Mouse (Mus musculus) gastrocnemius, adult 2 months (tissue): ENCODE measurements at regions not wholly inside any gene's neighbourhood (a gene's known extent, or its start where the extent isn't known, plus 50 kb on each side); places are given as distances from the start of the nearest gene placed in this dataset.

Experiments
- DNase-seq: peaks from one replicate; pipeline ENCODE4 v3.0.0; 2022
- H3K27ac ChIP-seq: fragments of 200-600 bp; 2 replicates; pipeline ENCODE4 v1.8.1; 2022; ENCODE audit warnings: mild to moderate bottlenecking
- H3K4me3 ChIP-seq: fragments of 200-600 bp; 2 replicates; pipeline ENCODE4 v1.8.1; 2022; ENCODE audit warnings: mild to moderate bottlenecking, moderate library complexity
- CTCF ChIP-seq: fragments of 200-600 bp; IDR thresholded peaks from 2 replicates; pipeline ENCODE4 v1.8.1; 2022; ENCODE audit warnings: antibody characterized with exemption, mild to moderate bottlenecking, moderate library complexity
- intact Hi-C: fragments of 180-260 bp; cut with DNase I; formaldehyde crosslinking; loops from one replicate; pipeline ENCODE4 v1.15.1; 2025

DNA sequence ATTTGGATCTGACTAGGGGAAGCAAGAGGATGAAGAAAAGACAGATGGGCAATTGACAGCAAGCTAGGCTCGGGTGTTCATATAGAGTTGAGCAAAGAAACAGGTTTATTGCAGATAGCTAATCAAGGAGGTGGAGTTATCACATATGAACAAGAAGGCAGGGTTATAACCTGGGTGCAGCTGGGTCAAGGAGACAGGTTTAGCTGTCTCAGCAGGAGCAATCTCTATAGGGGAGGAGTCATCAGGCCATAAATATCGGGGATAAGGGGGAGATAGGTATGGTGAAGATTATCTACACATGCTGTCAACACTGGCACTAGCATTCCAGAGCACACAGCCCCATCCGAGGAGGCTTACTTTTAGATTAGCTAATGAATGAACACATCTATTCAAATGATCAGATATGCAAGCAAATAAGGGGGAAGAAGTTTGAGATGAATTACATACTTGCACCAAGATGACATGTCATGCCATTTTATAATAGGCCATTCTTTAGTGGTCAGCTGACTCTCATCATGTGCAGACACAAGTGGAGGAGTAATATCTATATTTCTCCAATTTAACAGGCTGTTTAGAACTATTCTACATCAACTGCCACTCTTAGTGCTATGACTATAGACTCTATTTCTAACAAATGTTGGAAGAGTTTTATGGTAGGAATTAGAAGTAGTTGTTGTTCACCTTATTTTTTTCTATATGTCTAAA, 76.9 kb downstream of the Lhx9 start:
- intact Hi-C loops = no loop called here
- no peak overlapping the region for H3K27ac ChIP-seq
- TF ChIP-seq CTCF = no peak
- no peak for DNase-seq
- H3K4me3 ChIP-seq = no peak overlapping the region

DNA sequence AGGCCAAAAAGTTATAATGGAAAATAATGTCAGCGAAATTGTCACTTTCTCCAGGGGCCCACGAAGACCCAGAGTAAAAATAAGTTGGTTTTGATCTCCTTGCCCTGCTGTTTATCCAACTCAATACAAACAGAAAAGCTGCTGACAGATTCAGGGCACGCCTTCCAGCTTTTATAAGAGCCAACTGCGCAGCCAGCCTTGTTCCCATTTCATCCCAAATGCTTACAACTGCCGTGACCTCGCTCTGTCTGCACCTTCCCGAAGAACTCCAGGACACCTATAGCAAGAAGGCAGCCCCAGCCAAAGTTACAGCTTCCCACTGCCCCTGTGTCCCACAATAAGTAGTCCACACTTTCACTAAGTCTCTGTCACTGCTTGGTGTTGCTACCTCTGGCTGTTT, 85.5 kb downstream of the Lhx9 start:
- Histone ChIP-seq H3K27ac (no peak overlapping the region), H3K4me3 (no peak overlapping the region)
- TF ChIP-seq CTCF = no peak
- intact Hi-C loops = no loop called here
- no peak for DNase-seq

DNA sequence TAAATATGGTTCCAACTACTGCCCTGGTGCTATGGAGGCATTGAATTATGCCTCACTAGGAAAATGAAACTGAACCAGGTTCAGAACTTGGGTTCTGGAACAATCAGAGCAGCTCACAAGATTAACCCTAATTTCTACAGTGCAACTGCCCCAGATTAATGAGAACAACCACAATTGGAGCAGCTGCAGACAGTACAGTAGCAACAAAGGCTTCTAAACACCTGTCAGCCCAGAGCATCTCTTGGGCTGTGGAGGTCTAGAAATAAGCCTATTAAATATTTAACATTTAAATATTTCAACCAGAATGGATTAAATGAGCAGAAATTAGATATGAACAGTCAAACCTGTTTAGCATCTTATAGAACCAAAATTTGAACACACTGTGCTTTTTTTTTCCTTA, 90.6 kb downstream of the Lhx9 start:
- TF ChIP-seq CTCF = no peak
- no peak for DNase-seq
- Histone ChIP-seq H3K4me3 (no peak overlapping the region), H3K27ac (no peak overlapping the region)
- intact Hi-C loops = loop anchor here (10.0 kb wide), 1 partner anchor 343 kb away; no protein-coding TSS in a partner anchor

GRCm38 (mm10) chr1:138733308-138733707, 113.4 kb upstream of the Nek7 start:
- no peak for TF ChIP-seq CTCF
- intact Hi-C loops = no loop called here
- no peak overlapping the region for H3K4me3 ChIP-seq
- no peak overlapping the region for H3K27ac ChIP-seq
- no peak for DNase-seq

DNA sequence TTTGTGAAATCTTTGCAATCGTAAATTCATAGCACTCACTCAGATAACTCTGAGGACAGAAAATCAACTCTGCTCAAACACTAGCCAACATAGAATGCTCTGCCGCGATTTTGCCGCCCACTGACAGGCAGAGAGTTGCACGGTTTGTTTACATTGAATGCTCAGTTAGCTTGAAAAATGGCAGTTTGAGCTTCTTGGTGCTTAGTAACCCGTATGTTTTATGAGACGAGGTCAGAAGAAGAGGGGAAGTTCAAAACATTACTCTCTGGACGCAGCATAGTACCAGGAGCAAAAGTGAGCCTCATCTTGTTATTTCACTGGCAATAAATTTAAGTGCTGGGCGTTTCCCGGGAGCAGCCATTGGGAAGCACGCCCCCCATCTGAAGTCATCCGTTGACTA, 111.1 kb upstream of the Nek7 start:
- H3K4me3 ChIP-seq = no peak overlapping the region
- DNase-seq = no peak
- TF ChIP-seq CTCF = no peak
- no peak overlapping the region for H3K27ac ChIP-seq
- intact Hi-C loops = no loop called here

GRCm38 (mm10) chr1:138729089-138729699, 109.3 kb upstream of the Nek7 start:
- Histone ChIP-seq H3K27ac (no peak overlapping the region), H3K4me3 (no peak overlapping the region)
- no peak for TF ChIP-seq CTCF
- intact Hi-C loops = no loop called here
- DNase-seq = no peak

DNA sequence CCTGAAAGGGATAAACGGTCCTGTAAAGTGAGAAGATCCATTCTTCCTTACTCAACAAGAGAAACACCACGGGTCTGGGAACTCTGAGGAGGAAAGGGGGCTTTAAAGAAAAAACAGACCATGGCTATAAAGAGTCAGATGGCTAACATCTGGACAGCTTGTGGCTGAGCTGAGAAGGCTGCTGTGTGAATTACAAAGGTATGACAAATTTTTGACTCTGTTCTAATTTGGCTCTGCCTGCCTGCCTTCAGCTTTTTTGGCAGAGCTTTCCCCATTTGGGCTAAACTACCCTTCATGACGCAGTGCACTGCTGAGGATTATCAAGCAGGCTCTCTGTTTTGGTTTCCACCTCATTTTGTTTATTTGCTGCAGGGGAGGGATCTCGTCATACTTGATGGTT, 100.8 kb upstream of the Nek7 start:
- H3K27ac ChIP-seq = no peak overlapping the region

DNA sequence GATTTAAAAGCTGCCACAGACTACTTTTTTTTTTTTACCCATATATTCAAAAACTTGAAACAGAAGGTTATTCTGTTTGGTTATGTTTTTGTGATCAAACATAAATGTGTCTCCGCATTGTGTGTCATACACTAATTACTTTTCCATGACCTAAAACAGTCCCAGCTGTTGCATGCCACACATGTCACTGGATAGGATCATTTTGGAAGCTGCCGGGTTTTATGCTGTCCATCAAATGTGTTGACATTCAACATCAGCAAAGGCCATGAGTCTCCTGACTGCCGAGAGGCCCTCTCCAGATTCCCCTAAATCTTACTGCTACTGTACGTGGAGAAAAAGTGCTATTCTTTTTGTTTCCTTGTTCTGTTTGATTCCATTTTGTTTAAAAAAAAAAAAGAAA, 99.4 kb upstream of the Nek7 start:
- intact Hi-C loops = no loop called here
- no peak overlapping the region for H3K27ac ChIP-seq
- H3K4me3 ChIP-seq = no peak overlapping the region
- TF ChIP-seq CTCF = no peak
- no peak for DNase-seq

More for the DNA sequence above, 100.8 kb upstream of the Nek7 start:
- no peak for TF ChIP-seq CTCF
- H3K4me3 ChIP-seq = no peak overlapping the region
- no peak for DNase-seq
- intact Hi-C loops = no loop called here

- Histone ChIP-seq H3K4me3 (no peak overlapping the region), H3K27ac (no peak overlapping the region)
- intact Hi-C loops = no loop called here
- no peak for TF ChIP-seq CTCF
- DNase-seq = no peak
Observed at GRCm38 (mm10) chr1:138716991-138717390, 97.0 kb upstream of the Nek7 start.

GRCm38 (mm10) chr1:138715162-138715561, 95.2 kb upstream of the Nek7 start:
- Histone ChIP-seq H3K4me3 (no peak overlapping the region), H3K27ac (no peak overlapping the region)
- DNase-seq = no peak
- intact Hi-C loops = no loop called here
- TF ChIP-seq CTCF = peak; percentile 32; the same call in 1 of the 2 replicates

DNA sequence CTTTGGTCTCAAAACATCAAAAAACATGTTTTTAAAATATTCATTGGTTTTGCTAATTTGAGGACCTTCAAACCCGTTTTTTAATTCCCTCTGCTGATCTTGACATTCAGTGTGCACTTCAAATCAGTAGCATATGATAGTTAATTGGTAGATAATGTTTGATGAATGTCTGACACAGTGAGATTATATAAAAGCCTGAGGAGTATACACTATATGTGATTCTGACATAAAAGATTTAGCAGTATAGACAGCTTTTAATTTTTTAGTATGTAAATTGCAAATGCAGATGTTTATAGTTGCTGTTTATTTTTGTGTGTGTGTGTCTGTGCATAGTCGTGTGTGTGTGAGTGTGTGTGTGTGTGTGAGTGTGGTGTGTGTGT, 89.3 kb upstream of the Nek7 start:
- Histone ChIP-seq H3K4me3 (no peak overlapping the region), H3K27ac (no peak overlapping the region)
- intact Hi-C loops = no loop called here
- DNase-seq = no peak
- TF ChIP-seq CTCF = no peak

DNA sequence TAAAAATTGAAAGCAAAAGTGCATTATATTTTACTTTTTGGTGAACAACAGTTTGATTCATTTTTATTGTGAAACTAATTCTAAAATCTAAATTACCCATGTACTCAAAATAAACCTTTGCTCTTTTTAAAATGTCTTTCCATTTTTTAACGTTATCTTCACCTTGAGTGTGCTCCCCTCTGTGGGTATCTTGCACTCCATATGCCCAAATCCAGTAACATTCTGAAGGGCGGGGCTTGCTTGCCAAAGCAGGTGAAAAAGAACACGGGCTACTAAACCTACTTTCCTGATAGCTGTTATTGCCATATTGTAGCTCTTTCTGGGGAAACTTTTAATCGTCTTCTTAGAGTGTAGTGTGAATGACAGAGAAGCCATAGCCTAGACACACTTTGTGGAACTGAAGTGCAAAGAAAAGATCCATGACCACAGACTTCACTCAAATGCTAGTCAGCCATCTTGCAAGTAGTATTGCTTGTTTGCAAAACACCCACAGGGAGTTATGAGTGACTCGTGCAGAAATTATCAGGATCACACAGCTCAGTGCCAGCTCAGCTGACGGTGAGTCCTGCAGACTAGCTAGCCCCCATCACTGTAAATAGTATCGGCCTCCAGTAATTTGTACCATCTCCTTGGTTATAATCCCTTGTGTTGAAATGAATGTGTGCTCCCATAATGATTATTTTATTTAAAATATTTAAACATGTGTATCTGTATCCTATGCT, 88.7 kb upstream of the Nek7 start:
- DNase-seq = no peak
- no peak overlapping the region for H3K4me3 ChIP-seq
- intact Hi-C loops = no loop called here

DNA sequence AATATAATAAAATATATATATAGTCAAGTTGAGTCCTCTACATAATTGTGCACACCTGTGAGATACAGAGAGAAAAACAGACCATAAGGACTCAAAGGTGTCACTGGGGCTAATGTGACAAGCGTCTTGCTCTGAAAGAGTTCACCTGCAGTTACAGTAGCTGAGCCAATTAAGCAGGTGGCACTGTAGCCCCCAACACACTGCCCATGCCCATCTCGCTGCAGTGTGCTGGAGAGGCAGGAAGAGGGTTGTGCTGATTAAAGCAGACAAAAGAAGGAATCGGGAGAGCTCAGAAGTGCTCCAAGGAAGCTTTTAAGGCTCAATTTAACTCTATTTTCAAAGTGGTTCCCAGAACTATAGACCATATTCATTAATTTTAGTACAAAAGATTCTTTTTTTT, 88.0 kb upstream of the Nek7 start:
- no peak for DNase-seq
- no peak overlapping the region for H3K27ac ChIP-seq
- TF ChIP-seq CTCF = no peak
- intact Hi-C loops = no loop called here
- no peak overlapping the region for H3K4me3 ChIP-seq

More for the DNA sequence above, 88.7 kb upstream of the Nek7 start:
- H3K27ac ChIP-seq = no peak overlapping the region
- no peak for TF ChIP-seq CTCF

DNA sequence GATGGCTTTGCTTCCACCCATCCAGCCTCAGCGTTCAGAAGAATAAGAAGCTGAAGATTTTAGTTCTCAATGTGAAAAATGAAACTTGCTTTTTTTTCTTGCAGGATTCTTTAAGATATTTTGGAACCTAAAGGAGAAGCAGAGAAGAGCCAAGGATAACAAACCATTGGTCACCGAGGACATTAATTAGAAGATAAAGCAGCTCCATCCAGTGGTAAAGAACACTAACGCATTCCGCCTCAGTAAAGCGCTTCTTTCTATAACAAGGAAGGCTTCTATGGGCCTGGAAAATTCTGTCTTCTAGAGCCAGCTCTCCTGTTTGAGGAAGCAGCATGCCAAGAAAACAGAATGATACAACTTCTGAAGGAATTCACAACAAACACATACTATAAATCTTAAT, 83.3 kb upstream of the Nek7 start:
- peak; percentile 31; the same call in 1 of the 2 replicates for TF ChIP-seq CTCF
- intact Hi-C loops = loop anchor here (5.0 kb wide), 1 partner anchor 376 kb away; no protein-coding TSS in a partner anchor
- DNase-seq = no peak
- no peak overlapping the region for H3K4me3 ChIP-seq
- no peak overlapping the region for H3K27ac ChIP-seq
